Mouse (Mus musculus) kidney, embryonic 16.5 days (tissue): ENCODE data around the gene Gm16434. TPM values are rescaled to one million over a fixed set of nuclear protein-coding genes. Genes with fewer than 3 reads are reported as not detected.
"Not testable (repeated sequence)": the region's sequence is repeated elsewhere in the genome, so short reads cannot be mapped to it uniquely, and the experiment has no call there.

Source experiments
- ATAC-seq: fragments of 200-750 bp; cut with Nextera tagmentation; 2 replicates; pipeline ENCODE4 v1.8.0; 2017; ENCODE audit warnings: moderate TSS enrichment; ENCODE audit not compliant: low FRiP score, low TSS enrichment
- H3K27ac ChIP-seq: fragments of 300-500 bp; sonication (generic); 2 replicates; pipeline ENCODE4 v1.5.1; 2014; ENCODE audit warnings: low read length
- H3K27me3 ChIP-seq: fragments of 300-500 bp; sonication (generic); 2 replicates; pipeline ENCODE4 v1.6.1; 2014; ENCODE audit warnings: low read length, control low read depth, mixed read lengths; ENCODE audit not compliant: insufficient read depth
- H3K36me3 ChIP-seq: fragments of 300-500 bp; sonication (generic); 2 replicates; pipeline ENCODE4 v1.6.1; 2014; ENCODE audit warnings: low read length, control low read depth, mixed read lengths; ENCODE audit not compliant: insufficient read depth
- H3K4me1 ChIP-seq: fragments of 300-500 bp; sonication (generic); 2 replicates; pipeline ENCODE4 v1.6.1; 2014; ENCODE audit warnings: low read length, control low read depth, mixed read lengths; ENCODE audit not compliant: insufficient read depth
- H3K4me2 ChIP-seq: fragments of 300-500 bp; sonication (generic); replicated peaks from 2 replicates; pipeline ENCODE4 v1.6.1; 2014; ENCODE audit warnings: low read depth, low read length
- H3K4me3 ChIP-seq: fragments of 300-500 bp; sonication (generic); 2 replicates; pipeline ENCODE4 v1.5.1; 2014; ENCODE audit warnings: mild to moderate bottlenecking, low read length
- H3K9ac ChIP-seq: fragments of 300-500 bp; sonication (generic); replicated peaks from 2 replicates; pipeline ENCODE4 v1.6.1; 2014; ENCODE audit warnings: low read length
- H3K9me3 ChIP-seq: fragments of 300-500 bp; sonication (generic); 2 replicates; pipeline ENCODE4 v1.6.1; 2016; ENCODE audit warnings: low read length, control low read depth
- WGBS: fragments of 180-500 bp; shearing (Covaris S2); extraction: QIAGEN DNeasy Blood & Tissue Kit; methylation state at CpG from one replicate; pipeline ENCODE4 v1.1.7; 2014; 5-methylcytosine and 5-hydroxymethylcytosine counted together
- polyA plus RNA-seq: library from polyadenylated mRNA; unstranded; fragments of >200 nt; fragmentation: Nextera tagmentation; extraction: Ambion mirVana; gene quantifications from 2 replicates; pipeline ENCODE4 v1.2.1, GENCODE M21; 2015

Gm16434 gene
- polyA plus RNA-seq: not detected in 2 replicates

DNA sequence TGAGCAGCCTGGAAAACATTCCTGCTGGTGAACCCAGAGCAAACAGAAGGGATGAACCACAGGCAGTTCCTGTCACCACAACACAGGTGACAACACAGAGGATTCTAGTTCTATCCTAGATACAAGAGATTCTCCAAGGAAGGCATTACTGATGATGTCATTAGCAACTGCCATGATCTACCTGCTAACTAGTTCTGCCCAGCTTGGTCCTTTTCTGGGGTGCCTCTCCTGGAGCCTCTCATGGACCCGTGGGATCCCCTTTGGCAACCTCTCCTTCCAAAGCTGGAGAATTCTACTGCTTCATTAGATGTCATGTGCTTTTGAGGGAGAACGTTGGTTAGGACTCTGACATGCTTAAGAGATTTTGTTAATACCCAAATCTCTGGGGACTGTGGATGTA, at the start of gene Gm16434:
Gm16434 (minus strand) TSS at position 101 of the 400 bp plus-strand sequence.
- not testable (repeated sequence) for H3K4me3 ChIP-seq, H3K36me3 ChIP-seq, H3K27ac ChIP-seq, ATAC-seq, H3K9ac ChIP-seq, H3K4me2 ChIP-seq, H3K9me3 ChIP-seq, H3K4me1 ChIP-seq, H3K27me3 ChIP-seq
- no CpG with 5 or more reads among the region's 2 CpGs for WGBS

DNA sequence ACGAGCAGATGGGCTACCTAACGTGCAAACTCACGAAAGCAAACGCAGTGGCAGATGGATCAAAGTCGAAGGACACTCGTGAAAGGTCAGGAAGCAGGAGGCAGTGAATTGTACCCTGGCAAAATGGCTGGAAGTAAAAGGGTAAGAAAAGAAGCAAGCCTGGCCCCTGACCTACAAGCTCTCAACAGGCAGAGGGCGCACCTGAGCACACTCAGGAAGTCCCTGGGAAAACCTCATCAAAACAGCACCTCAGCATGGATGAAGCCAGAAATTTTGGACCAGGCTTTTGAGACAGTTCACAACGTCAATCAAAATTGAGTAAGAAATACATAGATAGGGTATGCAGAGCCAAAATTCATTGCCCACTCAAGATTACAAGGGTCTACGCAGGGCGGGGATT, 49.2 kb upstream of the Gm16434 start:
- H3K27ac ChIP-seq, ATAC-seq, H3K4me2 ChIP-seq, H3K4me1 ChIP-seq, H3K36me3 ChIP-seq, H3K27me3 ChIP-seq, H3K9me3 ChIP-seq, H3K9ac ChIP-seq, H3K4me3 ChIP-seq: not testable (repeated sequence)
- WGBS: 0% methylated on average over 4 of the region's 10 CpGs

DNA sequence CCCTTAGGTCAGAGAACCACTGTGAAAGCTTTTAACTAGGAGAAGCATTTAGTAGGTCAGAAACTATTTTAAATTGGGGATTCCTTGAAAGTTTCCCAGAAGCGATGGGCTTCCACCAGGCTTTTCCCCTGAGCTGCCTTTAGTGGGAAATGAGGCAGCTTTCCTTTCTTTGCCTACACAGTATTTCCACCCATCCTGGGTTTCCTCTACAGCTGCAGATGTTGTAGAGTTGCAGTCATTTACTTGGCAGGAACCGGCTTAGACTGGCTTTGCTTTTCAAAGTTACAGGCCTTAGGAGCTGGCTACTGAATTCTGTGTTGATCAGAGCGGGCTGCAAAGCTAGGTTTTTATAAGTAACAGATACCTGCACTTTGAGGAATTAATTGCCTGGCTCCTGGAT, 5.7 kb upstream of the Gm16434 start:
- H3K27ac ChIP-seq, H3K36me3 ChIP-seq, H3K4me1 ChIP-seq, H3K27me3 ChIP-seq, H3K4me3 ChIP-seq, ATAC-seq, H3K4me2 ChIP-seq, H3K9ac ChIP-seq, H3K9me3 ChIP-seq: not testable (repeated sequence)
- 95% methylated on average over 2 of the region's 3 CpGs for WGBS

DNA sequence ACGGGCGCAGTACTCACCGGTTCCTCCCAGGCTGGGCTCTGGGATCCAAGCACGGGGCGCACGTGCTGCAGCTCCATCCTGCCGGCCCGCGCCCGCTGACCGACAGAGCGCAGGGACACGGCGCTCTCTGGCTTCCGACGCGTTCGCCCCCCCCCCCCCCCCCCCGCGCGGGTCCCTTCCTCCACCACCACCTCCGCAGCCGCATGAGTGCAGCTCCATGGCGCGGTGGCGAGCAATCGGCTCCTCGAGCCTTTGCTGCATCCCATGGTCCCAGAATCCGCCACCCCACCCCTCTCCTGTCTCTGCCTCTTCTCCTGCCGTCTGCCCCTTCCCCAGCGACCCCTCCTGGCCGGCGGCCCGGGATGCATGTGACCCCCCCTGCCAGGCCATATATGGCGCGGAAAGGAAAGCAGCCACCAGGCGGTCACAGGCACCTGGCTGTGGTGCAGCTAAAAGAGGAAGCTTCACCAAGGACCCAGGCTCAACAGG, 19.8 kb downstream of the Gm16434 start, which contains the start of gene Gm3512:
Gm3512 (minus strand) TSS at position 51 of the 489 bp plus-strand sequence.
- H3K4me1 ChIP-seq, H3K36me3 ChIP-seq, H3K27me3 ChIP-seq, H3K9me3 ChIP-seq, H3K27ac ChIP-seq, H3K4me3 ChIP-seq, ATAC-seq, H3K9ac ChIP-seq, H3K4me2 ChIP-seq: not testable (repeated sequence)
- WGBS: no CpG with 5 or more reads among the region's 37 CpGs

Other genes with a start within 250 kb of the Gm16434 start
- not detected in 2 replicates for gene Gm6356, start 220.7 kb downstream of the Gm16434 start, polyA plus RNA-seq
- 0.57 and 0.64 TPM in 2 replicates for gene Gm10406, start 167.1 kb downstream of the Gm16434 start, polyA plus RNA-seq
- not detected in 2 replicates for gene Gm3685, start 149.6 kb downstream of the Gm16434 start, polyA plus RNA-seq
- gene Gm3696, start 93.9 kb downstream of the Gm16434 start, polyA plus RNA-seq: 0.55 and 1.00 TPM in 2 replicates
- not detected in 2 replicates for gene Gm6676, start 69.1 kb downstream of the Gm16434 start, polyA plus RNA-seq
- 3.2 and 3.5 TPM in 2 replicates for gene Gm3512, start 20.0 kb downstream of the Gm16434 start, polyA plus RNA-seq
- gene Gm3727, start 70.2 kb upstream of the Gm16434 start, polyA plus RNA-seq: not detected in 2 replicates
- gene Gm3739, start 120.5 kb upstream of the Gm16434 start, polyA plus RNA-seq: 0.45 and 0.64 TPM in 2 replicates
- gene Gm5797, start 137.9 kb upstream of the Gm16434 start, polyA plus RNA-seq: not detected in 2 replicates
- gene Gm8374, start 170.6 kb upstream of the Gm16434 start, polyA plus RNA-seq: not detected in 2 replicates